Mouse (Mus musculus): Measurements from ENCODE around the gene Fate1. TPM values are rescaled to one million over a fixed set of nuclear protein-coding genes. Genes with fewer than 3 reads are reported as not detected.

Gene Fate1
- polyA plus RNA-seq, 1 experiment from 2014 or later, result not detected

GRCm38 (mm10) chrX:71983205-71983604 lies 10.4 kb downstream of the Fate1 start:
- Histone ChIP-seq H3K4me2 (replicated peaks) (no peak overlapping the region), H3K9me3 (replicated peaks) (no peaks in the 10 kb centered on the region), H3K27ac (replicated peaks) (no peak overlapping the region), H3K9ac (no peak overlapping the region), H3K4me1 (no peaks in the 10 kb centered on the region), H3K36me3 (no peaks in the 10 kb centered on the region), H3K27me3 (no peaks in the 10 kb centered on the region), H3K4me3 (replicated peaks) (no peak overlapping the region)
- 66% methylated on average over 2 of the region's 2 CpGs for WGBS
- no peak for ATAC-seq (ENCODE audit: insufficient number of reproducible peaks, low FRiP score, low TSS enrichment, low read depth)

DNA sequence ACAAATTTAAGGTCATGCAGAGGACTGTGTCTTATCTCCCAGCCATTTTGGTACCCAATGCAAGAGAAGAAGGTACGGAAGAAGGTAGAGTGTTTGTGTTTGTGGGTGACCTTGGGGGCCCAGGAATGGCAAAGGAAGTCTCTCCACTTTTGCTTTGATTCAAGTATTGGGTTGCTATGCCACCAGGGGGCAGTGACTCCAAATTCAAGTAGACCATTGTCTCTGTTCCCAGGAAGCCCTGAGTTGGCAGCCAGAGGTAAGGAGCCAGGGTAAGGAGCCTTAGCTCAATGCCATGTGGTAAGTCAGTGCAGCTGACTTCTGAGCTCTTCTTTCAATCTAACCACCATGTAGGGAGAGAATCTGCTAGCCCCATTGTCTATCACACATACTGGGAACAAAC lies 11.0 kb downstream of the Fate1 start:
- no peak for ATAC-seq (ENCODE audit: insufficient number of reproducible peaks, low FRiP score, low TSS enrichment, low read depth)
- 69% methylated on average over 1 of the region's 1 CpGs for WGBS
- H3K4me1 ChIP-seq, result no peaks in the 10 kb centered on the region
- H3K9me3 ChIP-seq (replicated peaks), result no peaks in the 10 kb centered on the region
- H3K4me3 ChIP-seq (replicated peaks), result no peak overlapping the region
- no peak overlapping the region for H3K9ac ChIP-seq
- no peaks in the 10 kb centered on the region for H3K36me3 ChIP-seq
- no peaks in the 10 kb centered on the region for H3K27me3 ChIP-seq
- H3K4me2 ChIP-seq (replicated peaks), result no peak overlapping the region
- H3K27ac ChIP-seq (replicated peaks), result no peak overlapping the region

GRCm38 (mm10) chrX:71991549-71991948 lies 18.8 kb downstream of the Fate1 start, which contains the start of gene Cnga2:
Gene Cnga2, plus strand, starts transcription at chrX:71991849.
- Histone ChIP-seq H3K27ac (replicated peaks) (no peak within 1 kb of the TSS), H3K9me3 (replicated peaks) (no peaks in the 10 kb centered on the region), H3K9ac (no peak within 1 kb of the TSS), H3K4me1 (no peaks in the 10 kb centered on the region), H3K27me3 (0 out of 2 replicates have a peak, but pooled peaks cover 3% of the 10 kb centered on the region), H3K36me3 (no peaks in the 10 kb centered on the region), H3K4me2 (replicated peaks) (no peak within 1 kb of the TSS), H3K4me3 (replicated peaks) (no peak within 1 kb of the TSS)
- ATAC-seq (ENCODE audit: insufficient number of reproducible peaks, low FRiP score, low TSS enrichment, low read depth), result no peak
- WGBS, result 92% methylated on average over 3 of the region's 3 CpGs

DNA sequence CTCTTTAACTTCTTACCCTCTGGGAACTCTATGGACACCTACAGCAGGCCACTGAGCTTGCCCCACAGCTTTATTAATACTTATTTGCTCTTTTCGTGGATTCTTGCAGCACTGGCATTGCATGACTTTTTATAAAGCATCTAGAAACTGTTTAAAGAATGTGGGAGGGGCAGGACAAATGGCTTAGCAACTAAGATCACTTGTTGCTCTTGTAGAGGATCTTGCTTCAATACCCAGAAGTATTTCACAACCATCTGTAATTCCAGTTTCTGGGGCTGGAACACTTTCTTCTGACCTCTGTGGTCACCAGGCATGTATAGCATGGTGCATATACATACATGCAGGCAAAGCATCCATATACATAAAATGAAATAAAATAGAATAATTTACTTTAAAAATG lies 23.2 kb downstream of the Fate1 start:
- Histone ChIP-seq H3K9me3 (replicated peaks) (no peaks in the 10 kb centered on the region), H3K4me2 (replicated peaks) (no peak overlapping the region), H3K9ac (no peak overlapping the region), H3K36me3 (no peaks in the 10 kb centered on the region), H3K4me3 (replicated peaks) (no peak overlapping the region), H3K27me3 (0 out of 2 replicates have a peak, but pooled peaks cover 3% of the 10 kb centered on the region), H3K27ac (replicated peaks) (no peak overlapping the region), H3K4me1 (no peaks in the 10 kb centered on the region)
- no peak for ATAC-seq (ENCODE audit: insufficient number of reproducible peaks, low FRiP score, low TSS enrichment, low read depth)
- 54% methylated on average over 1 of the region's 1 CpGs for WGBS

DNA sequence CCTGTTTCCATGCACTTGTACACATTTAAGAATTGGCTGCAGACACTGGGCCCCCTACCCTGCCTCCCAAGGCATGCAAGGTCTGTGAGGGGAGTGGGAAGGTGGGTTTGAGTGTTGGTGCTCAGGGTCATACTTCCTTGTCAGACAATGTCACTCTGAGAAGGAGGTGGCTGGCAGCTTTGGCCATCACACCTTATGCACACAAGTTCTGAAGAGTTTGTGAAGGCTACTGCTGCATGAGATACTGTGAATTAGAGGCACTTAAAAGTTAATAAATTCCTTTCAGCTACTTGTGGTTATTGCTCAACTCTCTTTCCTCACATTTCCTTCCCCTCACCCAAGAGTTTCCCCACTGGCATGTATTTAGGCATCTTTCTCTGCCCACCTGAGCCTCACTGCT lies 37.1 kb downstream of the Fate1 start:
- Histone ChIP-seq H3K27ac (replicated peaks) (no peak overlapping the region), H3K4me2 (replicated peaks) (no peak overlapping the region), H3K4me1 (no peaks in the 10 kb centered on the region), H3K9ac (no peak overlapping the region), H3K36me3 (no peaks in the 10 kb centered on the region), H3K27me3 (no peaks in the 10 kb centered on the region), H3K9me3 (replicated peaks) (no peaks in the 10 kb centered on the region), H3K4me3 (replicated peaks) (no peak overlapping the region)
- no peak for ATAC-seq (ENCODE audit: insufficient number of reproducible peaks, low FRiP score, low TSS enrichment, low read depth)

DNA sequence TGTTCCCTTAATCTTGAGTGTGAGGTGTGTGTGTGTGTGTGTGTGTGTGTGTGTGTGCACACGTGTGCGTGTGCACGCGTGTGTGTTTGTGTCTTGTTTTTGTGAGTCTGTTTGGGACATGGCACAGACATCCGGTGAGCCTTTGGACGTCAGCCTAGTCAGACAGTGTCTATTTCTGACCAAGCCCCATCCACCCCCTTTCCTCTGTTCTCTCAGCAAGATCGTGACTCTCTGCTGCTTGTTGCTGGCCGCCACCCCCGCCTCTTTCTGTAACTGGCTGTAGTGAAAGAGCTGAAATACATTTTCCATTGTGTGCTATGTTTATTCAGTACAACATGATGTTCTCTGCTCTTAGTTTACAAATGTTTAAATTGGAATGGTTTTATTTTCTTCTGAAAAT lies 39.5 kb downstream of the Fate1 start:
- H3K36me3 ChIP-seq, result no peaks in the 10 kb centered on the region
- 54% methylated on average over 9 of the region's 9 CpGs for WGBS
- H3K4me2 ChIP-seq (replicated peaks), result no peak overlapping the region
- 0 out of 2 replicates have a peak, but pooled peaks have one; percentile 15 for ATAC-seq (ENCODE audit: insufficient number of reproducible peaks, low FRiP score, low TSS enrichment, low read depth)
- no peaks in the 10 kb centered on the region for H3K9me3 ChIP-seq (replicated peaks)
- H3K27ac ChIP-seq (replicated peaks), result peak overlapping the region; percentile 48
- no peak overlapping the region for H3K9ac ChIP-seq
- H3K4me3 ChIP-seq (replicated peaks), result no peak overlapping the region
- no peaks in the 10 kb centered on the region for H3K27me3 ChIP-seq
- H3K4me1 ChIP-seq, result no peaks in the 10 kb centered on the region

- ATAC-seq (ENCODE audit: insufficient number of reproducible peaks, low FRiP score, low TSS enrichment, low read depth), result no peak
- H3K9me3 ChIP-seq (replicated peaks), result no peaks in the 10 kb centered on the region
- no peak overlapping the region for H3K9ac ChIP-seq
- no peaks in the 10 kb centered on the region for H3K4me1 ChIP-seq
- no peak overlapping the region for H3K4me2 ChIP-seq (replicated peaks)
- WGBS, result 29% methylated on average over 3 of the region's 3 CpGs
- no peak overlapping the region for H3K4me3 ChIP-seq (replicated peaks)
- H3K27me3 ChIP-seq, result no peaks in the 10 kb centered on the region
- no peaks in the 10 kb centered on the region for H3K36me3 ChIP-seq
- no peak overlapping the region for H3K27ac ChIP-seq (replicated peaks)
These were observed 40.0 kb downstream of the Fate1 start for GRCm38 (mm10) chrX:72012804-72013203.

DNA sequence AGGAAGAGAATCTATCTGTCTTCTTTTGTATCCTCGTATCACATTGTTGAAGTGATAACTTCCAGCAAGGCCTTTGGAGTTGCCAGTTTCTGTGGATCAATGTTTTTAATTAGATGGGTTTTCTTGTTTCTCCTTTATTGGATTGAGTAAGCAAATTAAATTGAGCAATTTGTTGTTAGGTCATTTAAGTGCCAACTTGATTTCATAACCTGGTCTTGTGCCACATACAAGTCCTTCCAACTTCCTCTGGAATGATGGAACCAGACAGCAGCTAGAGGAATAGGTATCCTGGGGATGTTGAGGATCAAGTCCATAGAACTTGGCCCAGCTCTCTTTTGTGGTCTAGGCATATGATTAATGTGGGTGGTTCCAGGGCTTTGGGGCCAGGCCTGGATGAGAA lies 49.5 kb downstream of the Fate1 start:
- Histone ChIP-seq H3K9ac (no peak overlapping the region), H3K9me3 (replicated peaks) (no peaks in the 10 kb centered on the region), H3K4me3 (replicated peaks) (no peak overlapping the region), H3K36me3 (no peaks in the 10 kb centered on the region), H3K4me1 (no peaks in the 10 kb centered on the region), H3K27me3 (no peaks in the 10 kb centered on the region), H3K27ac (replicated peaks) (no peak overlapping the region), H3K4me2 (replicated peaks) (no peak overlapping the region)
- WGBS, result 66% methylated on average over 1 of the region's 1 CpGs
- ATAC-seq (ENCODE audit: insufficient number of reproducible peaks, low FRiP score, low TSS enrichment, low read depth), result no peak

DNA sequence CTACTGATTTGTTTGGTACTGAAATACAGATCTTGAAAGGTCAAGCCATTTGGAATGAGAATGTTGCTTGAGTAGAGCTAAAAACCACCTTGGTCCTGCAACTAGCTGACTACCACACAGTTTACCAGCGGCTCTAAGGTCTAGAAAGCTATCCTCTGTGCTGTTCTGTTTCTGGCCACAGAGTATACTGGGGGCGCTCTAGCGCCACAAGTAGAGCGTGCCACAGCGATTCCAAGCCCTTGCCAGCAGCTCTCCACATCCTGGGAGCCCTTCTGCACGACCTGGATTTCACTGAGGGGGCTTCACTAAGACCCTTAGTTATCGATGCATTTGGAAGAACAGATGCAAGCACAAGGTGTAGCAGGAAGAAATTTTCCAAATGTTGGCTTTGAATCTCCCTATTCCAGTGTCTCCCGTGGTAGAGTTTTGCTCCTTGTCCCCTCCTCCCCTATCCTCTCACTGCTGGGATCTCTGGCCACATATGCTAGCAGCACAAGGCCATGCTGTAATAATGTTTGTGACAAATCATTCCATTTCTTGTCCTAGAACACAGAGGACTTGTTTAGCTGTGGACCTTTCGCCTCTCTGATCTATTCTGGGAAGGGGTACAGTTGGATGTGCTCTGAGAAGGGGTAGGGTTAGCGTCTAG lies 50.1 kb downstream of the Fate1 start:
- no peaks in the 10 kb centered on the region for H3K36me3 ChIP-seq
- H3K4me3 ChIP-seq (replicated peaks), result no peak overlapping the region
- no peak overlapping the region for H3K27ac ChIP-seq (replicated peaks)
- H3K4me2 ChIP-seq (replicated peaks), result no peak overlapping the region
- H3K9ac ChIP-seq, result no peak overlapping the region
- H3K9me3 ChIP-seq (replicated peaks), result no peaks in the 10 kb centered on the region
- no peak for ATAC-seq (ENCODE audit: insufficient number of reproducible peaks, low FRiP score, low TSS enrichment, low read depth)
- WGBS, result 38% methylated on average over 10 of the region's 10 CpGs
- H3K4me1 ChIP-seq, result no peaks in the 10 kb centered on the region
- H3K27me3 ChIP-seq, result no peaks in the 10 kb centered on the region

DNA sequence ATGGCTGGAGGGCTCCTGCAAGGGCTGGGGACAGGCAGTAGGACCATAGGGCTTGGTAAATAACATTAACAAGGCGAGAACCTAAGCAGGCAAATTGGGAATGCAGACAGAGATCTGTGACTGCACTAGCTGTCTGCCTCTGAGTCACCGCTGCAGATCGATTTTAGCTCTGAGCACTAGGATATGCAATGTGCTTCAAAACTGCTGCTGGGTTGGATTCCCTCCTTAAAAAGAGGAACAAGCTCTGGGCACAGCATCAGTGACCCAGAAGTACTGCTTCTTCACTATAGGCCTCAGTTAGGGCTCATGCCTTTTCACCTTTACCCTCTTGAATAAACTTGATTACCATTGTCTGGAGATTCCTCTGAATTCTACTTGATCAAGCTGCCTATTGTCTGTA lies 50.8 kb downstream of the Fate1 start:
- ATAC-seq (ENCODE audit: insufficient number of reproducible peaks, low FRiP score, low TSS enrichment, low read depth), result no peak
- 65% methylated on average over 3 of the region's 3 CpGs for WGBS
- H3K9ac ChIP-seq, result no peak overlapping the region

More for the DNA sequence above, 50.8 kb downstream of the Fate1 start:
- H3K36me3 ChIP-seq, result no peaks in the 10 kb centered on the region
- H3K4me1 ChIP-seq, result no peaks in the 10 kb centered on the region
- no peaks in the 10 kb centered on the region for H3K9me3 ChIP-seq (replicated peaks)
- H3K4me3 ChIP-seq (replicated peaks), result no peak overlapping the region
- H3K27me3 ChIP-seq, result no peaks in the 10 kb centered on the region
- no peak overlapping the region for H3K27ac ChIP-seq (replicated peaks)
- no peak overlapping the region for H3K4me2 ChIP-seq (replicated peaks)

All from embryonic facial prominence, embryonic 15.5 days (tissue).